Mouse (Mus musculus): ENCODE results near the gene Farp2.

DNA sequence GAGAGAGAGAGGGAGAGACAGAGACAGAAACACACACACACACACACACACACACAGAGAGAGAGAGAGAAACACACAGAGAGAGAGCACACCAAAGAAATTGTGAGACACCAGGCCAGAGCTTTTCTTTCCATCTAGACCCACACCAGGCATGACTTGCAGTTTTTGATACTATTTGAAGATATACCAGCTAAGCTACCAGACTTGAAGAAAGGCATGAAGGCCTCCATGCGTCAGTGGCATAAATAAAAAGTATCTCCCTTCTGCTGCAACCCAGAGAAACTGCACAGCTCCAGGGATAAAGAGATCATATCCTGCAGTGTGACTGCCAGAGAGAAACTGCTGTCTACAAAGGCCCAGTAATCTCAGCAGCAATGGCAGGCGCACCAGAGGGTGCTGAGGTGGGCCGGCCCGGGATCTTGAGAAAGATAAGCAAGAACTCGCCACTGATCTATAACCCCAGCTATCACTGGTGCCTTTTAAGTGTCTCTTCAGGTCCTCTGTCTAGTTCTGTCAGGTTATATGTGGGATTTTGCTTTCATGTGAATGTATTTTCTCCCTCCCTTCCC is 137.8 kb downstream of the Farp2 start:
- no peak for TF ChIP-seq ZC3H11A (IDR thresholded peaks at IDR 0.05; ENCODE audit: borderline replicate concordance, low read depth, low read length)
- TF ChIP-seq CHD2 (IDR thresholded peaks at IDR 0.05; ENCODE audit: low read depth, low read length): no peak
- TF ChIP-seq HCFC1 (IDR thresholded peaks at IDR 0.05; ENCODE audit: borderline replicate concordance, insufficient read depth, low read length): no peak

All from ES-E14 (cell line).